Mouse (Mus musculus) mouse embryonic stem cell (cell line): ENCODE measurements around the gene Fosl1.

Experiments
- in situ Hi-C, 2 experiments: fragments of 300-500 bp; cut with MboI; formaldehyde crosslinking; loops; 1 replicate in 1 of 2; 3 replicates in 1 of 2; pipeline ENCODE4 v1.14.3; 2019 to 2020; ENCODE audit warnings: low sequenced_read_pairs in 2 of 2, low pct_unique_long_range_greater_than_20kb in 1 of 2, mixed read lengths in 1 of 2; ENCODE audit not compliant: unreplicated experiment in 1 of 2

Fosl1 gene

DNA sequence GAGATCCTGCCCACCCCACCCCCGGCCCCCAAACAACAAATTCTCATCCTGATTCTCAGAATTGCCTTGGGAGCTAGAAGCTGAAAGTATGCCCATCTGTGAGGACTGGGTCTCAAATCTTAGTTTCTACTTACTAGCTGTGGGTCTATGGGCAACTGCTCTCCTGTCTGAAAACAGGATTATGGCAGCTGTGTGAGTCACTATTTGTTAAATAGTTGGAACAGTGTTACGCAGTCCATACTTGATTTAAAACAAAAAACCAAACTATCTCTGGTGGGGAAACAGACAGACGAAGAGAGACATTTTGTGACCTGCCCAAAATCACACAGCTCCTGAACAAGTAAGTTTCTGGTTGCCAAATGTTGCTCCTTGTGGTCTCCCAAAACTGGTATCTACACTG, 2.3 kb downstream of the Fosl1 start:
- in situ Hi-C loops = no loop called here

DNA sequence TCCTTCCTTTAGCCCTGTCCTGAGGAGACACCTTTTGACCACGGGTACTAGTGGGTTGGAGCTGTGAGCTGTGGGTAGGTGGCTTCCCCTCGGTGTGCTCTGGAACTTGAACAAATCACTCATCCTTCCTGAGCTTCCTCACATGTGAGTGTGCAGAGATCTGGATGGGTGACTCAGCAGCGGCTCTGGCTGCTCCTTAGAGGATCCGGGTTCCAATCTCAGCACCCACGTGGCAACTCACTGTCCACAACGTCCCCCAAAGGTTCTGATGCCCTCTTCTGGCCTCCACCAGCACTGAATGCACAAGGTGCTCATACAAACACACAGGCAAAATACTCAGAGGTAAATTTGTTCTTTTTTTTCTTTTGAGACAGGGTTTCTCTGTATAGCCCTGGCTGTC, 4.4 kb downstream of the Fosl1 start:
- in situ Hi-C loops = no loop called here

DNA sequence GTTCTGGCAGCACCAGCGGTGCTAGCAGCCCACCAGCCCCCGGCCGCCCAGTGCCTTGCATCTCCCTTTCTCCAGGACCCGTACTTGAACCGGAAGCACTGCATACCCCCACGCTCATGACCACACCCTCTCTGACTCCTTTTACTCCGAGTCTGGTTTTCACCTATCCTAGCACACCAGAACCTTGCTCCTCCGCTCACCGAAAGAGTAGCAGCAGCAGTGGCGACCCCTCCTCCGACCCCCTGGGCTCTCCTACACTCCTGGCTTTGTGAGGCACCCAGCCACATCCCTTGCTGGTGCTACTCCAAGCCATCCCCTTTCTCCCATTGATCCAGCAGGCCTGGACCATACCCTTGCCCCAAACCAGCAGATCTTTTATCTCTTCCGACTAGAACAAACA, 7.7 kb downstream of the Fosl1 start:
- in situ Hi-C loops = no loop called here

DNA sequence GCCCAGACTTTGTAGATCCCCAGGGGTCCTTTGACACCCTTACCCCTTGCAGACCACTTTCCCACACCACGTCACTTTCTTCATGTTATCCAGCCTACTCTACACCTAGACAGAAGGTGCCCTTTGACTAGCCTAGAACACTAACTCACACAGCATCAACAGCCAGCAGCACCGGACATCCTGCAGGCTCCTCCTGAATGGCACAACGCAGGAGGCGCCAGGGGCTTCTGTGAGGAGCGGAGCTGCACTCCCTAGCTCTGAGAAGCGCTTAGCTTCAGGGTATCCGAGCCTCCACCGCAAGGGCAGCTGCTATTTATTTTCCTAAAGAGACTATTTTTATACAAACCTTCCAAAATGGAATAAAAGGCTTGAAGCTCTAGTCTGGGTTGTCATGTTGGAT, 8.2 kb downstream of the Fosl1 start:
- in situ Hi-C loops = no loop called here

DNA sequence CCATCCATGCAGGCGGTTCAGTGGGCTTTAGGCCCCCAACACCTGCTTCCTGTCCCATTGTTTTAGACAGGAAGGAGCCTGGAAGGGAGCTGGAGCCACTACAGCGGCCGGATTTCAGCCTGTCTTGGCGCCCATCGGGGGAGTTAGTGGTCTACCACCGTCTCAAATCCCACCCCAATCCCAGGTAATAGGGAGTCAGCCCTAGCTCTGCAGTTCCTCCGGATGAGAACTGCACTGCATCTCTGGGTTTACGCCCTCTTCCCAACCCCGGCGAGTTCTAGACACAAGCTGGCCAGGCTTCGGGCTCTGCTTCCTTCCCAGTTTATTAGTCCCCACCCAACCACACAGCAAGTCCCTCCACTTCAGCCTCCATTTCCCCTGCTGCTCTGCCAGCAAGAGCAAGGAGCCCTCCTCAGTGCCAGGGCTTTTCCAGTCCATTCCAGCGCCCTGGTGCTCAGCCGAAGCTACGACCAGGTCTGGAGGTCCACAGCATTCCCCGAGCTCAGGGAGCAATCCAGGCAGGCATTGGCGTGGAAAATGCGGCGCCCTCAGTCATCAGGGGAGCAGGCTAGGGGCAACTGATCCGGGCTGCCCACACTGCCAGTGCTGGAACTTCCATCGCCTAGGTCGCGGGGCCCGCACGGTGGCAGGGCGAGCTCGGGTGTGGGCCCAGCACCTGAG, 9.0 kb downstream of the Fosl1 start:
- in situ Hi-C loops = no loop called here

DNA sequence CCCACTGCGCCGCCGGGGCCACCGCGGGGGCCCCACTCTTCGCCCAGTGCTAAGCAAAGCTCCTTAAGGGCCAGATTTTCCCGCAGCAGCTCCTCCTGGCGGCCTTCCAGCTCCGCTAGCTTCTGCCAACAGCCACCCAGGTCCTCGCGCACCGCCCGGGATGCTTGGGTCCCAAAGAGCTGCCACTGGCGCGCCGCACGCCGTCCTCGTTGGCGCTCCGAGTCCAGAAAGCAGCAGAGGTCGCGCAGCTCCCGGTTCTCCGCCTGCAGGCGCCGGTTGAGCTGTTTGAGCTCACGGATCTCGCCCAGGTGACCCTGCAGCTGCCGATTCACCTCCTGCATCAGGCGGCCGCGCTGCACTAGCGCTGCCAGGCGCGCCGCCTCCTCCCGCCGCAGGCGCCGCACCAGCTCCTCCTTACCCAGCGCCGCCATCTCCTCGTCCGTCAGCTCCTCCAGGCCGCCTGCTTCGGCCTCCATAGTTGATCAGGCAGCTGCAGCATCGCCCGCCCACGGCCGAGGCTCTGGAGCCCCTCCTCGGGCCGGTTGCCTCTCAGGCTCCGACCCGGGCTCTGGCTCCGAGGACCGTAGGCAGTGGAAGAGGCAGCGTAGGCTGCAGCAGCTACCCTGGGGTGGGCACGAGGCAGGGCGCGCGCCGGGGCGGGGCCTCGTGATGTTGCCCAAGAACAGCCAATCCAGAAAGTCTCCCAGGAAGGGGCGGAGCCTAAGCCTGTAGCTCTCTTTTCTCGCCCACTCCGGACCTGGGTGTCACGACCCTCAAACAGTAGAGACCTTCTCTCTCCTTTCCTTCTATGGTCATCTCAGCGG, 9.8 kb downstream of the Fosl1 start:
- in situ Hi-C loops = no loop called here

DNA sequence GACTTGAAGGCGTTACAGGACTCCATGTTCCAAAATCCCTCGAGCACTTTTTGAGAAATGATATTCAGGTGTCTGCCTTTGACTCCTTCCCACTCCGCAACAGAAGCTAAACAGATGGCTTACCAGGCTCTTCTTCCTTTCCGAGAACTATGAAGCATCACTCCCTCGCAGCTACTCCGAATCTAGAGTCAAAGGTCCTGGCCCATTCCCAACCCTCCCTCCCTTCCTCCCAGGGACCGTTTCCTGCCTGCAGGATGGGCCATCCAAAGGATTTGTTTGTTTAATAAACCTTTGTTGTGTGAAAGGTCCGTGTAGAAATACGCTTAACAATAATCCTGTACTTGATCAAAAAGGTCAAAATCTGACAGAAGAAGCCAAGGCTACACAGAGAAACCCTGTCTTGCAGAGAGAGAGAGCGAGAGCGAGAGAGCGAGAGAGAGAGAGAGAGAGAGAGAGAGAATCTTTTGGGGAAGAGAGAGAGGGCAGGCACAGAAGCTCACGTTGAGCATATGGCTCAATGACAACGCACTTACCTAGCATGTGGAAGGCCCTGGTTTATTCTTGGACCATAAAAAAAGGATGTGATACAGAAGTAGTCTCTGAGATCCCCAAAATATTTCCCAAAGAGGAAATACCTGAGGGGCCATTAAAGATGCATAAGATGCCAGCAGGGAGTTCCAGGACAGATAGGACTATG, 10.5 kb downstream of the Fosl1 start, which contains the start of gene Ccdc85b:
Gene Ccdc85b, minus strand, starts transcription at position 149 of the 697 bp plus-strand sequence.
- in situ Hi-C loops = no loop called here

DNA sequence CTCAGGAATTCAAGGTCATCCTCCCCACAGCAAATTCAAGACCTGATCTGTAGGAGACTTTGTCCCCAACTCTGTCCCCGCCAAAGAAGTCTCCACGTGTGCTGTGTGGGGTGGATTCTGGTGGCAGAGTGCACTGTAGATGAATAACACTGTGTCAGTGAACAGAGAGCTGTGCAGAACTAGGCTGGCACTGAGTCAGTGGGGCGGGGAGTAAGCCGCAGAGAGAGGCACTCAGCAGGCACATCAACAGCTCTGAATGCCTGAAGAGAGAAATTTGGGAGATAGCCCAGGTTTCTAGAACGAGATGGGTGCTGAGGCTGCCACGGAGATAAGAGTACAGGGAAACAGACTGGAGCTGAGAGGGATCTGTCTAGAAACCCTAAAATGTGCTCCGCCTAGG, 11.7 kb downstream of the Fosl1 start:
- in situ Hi-C loops = no loop called here

DNA sequence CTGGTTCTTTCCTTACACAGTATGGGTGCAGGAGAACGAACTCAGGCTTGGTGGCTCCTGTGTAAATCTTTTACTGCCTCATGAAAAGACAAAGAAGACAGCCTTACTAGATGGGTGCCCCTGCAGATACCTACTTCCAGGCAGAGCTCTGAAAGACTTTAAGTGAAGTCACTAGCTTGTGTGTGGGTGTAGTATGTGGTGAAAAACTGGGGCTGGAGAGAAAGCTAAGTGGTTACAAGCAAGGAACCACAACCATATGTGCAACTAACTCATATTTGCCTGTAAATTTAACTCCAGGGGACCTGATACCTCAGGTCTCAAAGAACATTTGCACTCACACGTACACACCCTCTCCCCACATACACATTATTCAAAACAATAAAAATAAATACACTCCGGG, 12.5 kb downstream of the Fosl1 start:
- in situ Hi-C loops = no loop called here

DNA sequence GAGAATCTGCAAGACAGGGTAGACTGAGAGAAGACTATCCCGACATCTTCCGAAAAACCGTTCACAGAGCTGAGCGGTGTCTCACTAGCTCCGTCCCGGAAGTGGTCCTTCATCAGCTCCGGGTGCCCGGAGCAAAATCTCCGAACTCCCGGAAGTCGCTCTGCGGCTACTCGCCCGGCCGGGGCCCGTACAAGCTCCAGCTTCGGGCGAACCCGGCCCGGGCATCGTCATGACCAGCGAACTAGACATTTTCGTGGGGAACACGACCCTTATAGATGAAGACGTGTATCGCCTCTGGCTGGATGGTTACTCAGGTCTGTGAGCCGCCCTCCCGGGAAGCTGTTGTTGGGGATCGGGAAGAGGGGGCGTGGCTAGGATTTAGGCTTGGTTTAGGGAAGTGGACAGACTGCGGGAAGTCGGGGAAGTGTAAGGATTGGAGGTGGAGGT, 13.1 kb downstream of the Fosl1 start, which contains the start of gene Fibp:
Gene Fibp, plus strand, starts transcription at position 151 of the 447 bp plus-strand sequence.
- in situ Hi-C loops = no loop called here

DNA sequence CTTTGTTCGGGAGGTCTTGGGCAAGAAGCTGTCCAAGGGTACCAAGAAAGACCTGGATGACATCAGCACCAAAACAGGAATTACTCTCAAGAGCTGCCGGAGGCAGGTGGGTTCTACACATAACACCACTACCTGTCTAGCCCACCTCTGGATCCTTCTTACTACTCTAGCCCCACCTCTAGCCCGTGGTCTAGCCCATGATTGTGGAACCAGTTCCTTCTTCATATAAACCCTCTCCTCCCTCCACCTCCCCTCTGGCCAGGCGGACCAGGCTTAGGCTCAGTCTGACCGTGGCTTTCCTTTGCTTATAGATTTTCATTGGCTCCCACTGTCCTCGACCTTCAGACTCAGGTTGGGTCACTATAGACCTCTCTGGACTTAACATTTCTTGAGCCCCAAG, 14.1 kb downstream of the Fosl1 start:
- in situ Hi-C loops = no loop called here

DNA sequence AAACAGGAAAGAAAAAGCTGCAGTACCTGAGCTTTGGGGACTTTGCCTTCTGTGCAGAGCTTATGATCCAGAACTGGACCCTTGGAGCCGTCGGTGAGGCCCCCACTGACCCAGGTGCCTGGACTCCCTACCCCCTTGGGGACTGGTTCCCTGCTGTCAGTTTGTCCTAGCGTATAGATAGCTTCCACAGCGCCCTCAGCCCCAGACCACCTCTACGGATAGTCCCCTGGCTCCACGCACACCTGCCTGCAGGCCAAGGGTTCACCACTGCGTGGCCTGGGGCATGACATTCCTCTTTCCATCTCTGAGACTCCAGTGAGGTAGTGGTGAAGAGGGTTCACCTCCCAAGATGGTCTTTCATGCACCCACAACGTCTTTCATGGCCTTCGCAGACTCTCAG, 15.9 kb downstream of the Fosl1 start:
- in situ Hi-C loops = no loop called here

DNA sequence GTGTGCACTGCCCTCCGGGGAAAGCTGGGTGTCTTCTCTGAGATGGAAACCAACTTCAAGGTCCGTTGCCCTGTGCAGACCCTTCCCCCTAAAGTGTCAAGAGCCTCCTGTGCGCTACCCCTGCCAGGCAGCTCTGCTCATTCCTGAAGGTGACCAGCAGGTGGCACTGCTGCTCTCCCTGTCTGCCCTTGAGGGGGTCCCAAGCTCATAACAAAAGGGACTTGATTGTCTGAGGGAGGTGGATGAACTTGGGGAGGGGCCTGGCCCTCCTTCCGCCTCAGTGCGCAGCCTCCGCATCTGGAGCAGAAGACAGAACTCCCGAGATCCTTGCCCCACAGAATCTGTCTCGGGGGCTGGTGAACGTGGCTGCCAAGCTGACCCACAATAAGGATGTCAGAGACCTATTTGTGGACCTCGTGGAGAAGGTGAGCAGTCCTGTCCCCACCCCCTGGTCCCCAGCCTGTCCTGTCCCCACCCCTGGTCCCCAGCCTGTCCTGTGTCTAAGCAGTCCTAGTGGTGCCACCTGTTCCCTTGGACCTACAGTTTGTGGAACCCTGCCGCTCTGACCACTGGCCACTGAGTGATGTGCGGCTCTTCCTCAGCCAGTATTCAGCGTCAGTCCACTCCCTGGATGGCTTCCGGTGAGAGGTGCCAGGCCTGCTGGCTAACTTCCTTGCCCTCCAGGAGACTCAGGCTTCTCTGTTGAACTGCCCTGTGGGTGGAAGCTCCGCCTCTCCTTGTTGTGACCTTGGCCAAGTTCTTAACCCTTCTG, 16.6 kb downstream of the Fosl1 start:
- in situ Hi-C loops = no loop called here

DNA sequence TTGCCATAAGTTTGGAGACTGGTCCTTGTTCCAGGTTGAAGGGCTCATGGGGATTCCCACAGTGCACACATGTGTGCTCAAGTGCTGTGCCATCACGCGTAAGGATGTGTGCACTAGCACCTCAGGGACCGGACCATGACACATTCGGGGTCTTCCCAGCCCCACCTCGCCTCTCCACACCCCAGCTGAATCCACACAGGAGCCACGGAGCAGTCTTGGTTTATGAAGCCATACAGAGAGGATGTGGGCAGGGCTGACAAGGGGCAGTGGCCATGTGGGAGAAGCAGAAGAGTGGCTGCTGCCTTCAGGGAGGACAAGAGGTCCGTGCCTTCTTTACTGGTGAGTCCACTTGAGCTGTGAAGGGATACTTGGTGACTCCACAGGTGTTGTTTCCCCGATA, 17.7 kb downstream of the Fosl1 start:
- in situ Hi-C loops = no loop called here

DNA sequence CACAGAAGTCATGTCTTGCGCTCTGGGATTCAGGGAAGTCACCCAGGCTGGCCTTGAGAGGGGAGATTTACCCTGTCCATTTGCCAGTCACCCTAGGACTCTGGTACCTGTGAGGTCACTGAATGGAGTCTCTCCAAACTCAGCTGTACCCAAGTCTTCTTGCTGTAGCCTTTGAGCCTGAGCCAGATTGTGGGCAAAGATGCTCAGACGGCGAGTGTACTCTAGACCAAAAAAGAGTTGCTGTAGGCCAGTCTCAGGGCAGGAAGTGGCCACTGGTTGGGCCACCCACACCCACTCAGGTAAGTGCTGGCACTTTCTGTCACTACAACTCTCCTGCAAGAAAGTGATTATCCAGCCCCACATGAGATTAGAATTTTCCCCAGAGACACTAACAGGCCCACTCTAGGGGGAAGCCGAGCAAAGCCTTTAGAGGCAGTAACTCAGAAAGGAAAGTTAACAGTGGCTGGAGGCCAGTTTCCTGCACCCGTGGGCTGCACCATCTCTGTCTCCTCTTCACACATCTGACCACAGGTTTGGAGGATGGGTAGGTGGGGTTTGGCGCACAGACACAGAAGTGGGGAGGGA, 19.7 kb downstream of the Fosl1 start:
- in situ Hi-C loops = no loop called here

DNA sequence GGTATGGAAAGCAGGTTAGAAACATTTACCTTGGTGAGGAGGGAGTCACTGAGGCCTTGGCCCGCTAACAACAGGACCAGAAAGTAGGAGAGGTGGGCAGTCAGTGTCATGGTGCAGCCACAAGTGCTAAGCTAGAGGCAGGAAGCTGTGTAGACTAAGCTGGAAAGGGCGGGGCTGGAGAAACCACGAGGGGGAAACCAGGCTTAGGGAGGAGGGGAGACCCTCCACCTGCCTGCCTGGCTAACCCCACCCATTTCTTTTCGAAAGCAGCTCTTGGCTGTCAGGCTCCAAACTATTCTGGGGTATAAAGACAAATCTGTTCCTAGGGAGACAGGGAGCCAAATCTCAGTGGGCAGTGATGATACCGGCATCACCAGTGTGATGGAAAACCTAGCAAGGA, 21.0 kb downstream of the Fosl1 start, which contains the start of gene Ctsw:
Gene Ctsw, minus strand, starts transcription at position 134 of the 400 bp plus-strand sequence.
- in situ Hi-C loops = no loop called here

DNA sequence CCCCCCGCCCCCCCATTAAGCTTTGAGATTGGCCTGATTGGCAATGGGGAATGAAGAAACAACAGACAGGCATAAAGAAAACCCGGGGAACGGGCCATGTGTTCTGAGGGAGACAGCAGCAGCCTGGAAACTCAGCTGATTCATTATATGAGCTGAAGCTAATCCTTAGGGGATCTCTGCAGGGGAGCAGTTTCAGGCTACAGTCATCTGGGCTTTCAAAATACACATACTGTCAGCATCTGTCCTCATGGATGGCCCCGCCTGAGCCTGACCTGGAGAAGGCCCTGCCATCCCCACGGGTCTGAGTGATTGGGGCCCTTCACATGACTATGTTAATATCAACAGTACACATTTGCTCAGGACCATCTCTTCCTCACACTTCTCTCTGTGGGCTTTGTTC, 24.5 kb downstream of the Fosl1 start:
- in situ Hi-C loops = no loop called here

DNA sequence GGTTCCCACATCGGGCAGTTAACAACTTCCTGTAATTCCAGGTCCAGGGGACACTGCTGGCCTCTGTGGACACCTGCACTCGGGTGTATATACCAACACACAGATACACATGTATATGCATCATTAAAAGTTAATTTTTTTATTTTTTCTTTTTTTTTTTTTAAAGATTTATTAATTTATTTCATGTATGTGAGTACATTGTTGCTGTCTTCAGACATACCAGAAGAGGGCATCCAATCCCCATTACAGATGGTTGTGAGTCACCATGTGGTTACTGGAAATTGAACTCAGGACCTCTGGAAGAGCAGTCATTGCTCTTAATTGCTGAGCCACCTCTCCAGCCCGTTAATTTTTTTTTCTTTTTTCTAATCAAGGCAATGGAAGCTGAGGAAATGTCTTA, 25.5 kb downstream of the Fosl1 start:
- in situ Hi-C loops = no loop called here
